Mouse (Mus musculus) limb, embryonic 11.5 days (tissue): Measurements from ENCODE around the gene Xylb. TPM values are rescaled to one million over a fixed set of nuclear protein-coding genes. Genes with fewer than 3 reads are reported as not detected.
A peak's percentile ranks its signal among the peaks of the same experiment; 100 is the strongest.
"Not testable (repeated sequence)": the region's sequence is repeated elsewhere in the genome, so short reads cannot be mapped to it uniquely, and the experiment has no call there.

Experiments
- ATAC-seq: fragments of 200-750 bp; cut with Nextera tagmentation; 2 replicates; pipeline ENCODE4 v1.8.0; 2017; ENCODE audit warnings: low read depth; ENCODE audit not compliant: insufficient number of reproducible peaks, low FRiP score, low TSS enrichment
- DNase-seq: peaks from one replicate; pipeline ENCODE4 v3.0.0-alpha.2; 2015; ENCODE audit warnings: low spot score
- H3K27ac ChIP-seq: fragments of 300-500 bp; sonication (generic); replicated peaks from 2 replicates; pipeline ENCODE4 v1.5.1; 2014; ENCODE audit warnings: low read depth, mild to moderate bottlenecking, low read length
- H3K27me3 ChIP-seq: fragments of 300-500 bp; sonication (generic); 2 replicates; pipeline ENCODE4 v1.6.1; 2014; ENCODE audit warnings: mild to moderate bottlenecking, low read length, mixed read lengths; ENCODE audit not compliant: control insufficient read depth, insufficient read depth
- H3K36me3 ChIP-seq: fragments of 300-500 bp; sonication (generic); 2 replicates; pipeline ENCODE4 v1.6.1; 2014; ENCODE audit warnings: mild to moderate bottlenecking, low read length, moderate library complexity, mixed read lengths; ENCODE audit not compliant: control insufficient read depth, insufficient read depth
- H3K4me1 ChIP-seq: fragments of 300-500 bp; sonication (generic); 2 replicates; pipeline ENCODE4 v1.6.1; 2014; ENCODE audit warnings: low read length, mixed read lengths; ENCODE audit not compliant: control insufficient read depth, insufficient read depth
- H3K4me2 ChIP-seq: fragments of 300-500 bp; sonication (generic); 2 replicates; pipeline ENCODE4 v1.6.1; 2014; ENCODE audit warnings: low read depth, mild to moderate bottlenecking, moderate library complexity; ENCODE audit not compliant: severe bottlenecking
- H3K4me3 ChIP-seq: fragments of 300-500 bp; sonication (generic); 2 replicates; pipeline ENCODE4 v1.5.1; 2014; ENCODE audit warnings: low read depth, low read length
- H3K9ac ChIP-seq: fragments of 300-500 bp; sonication (generic); 2 replicates; pipeline ENCODE4 v1.6.1; 2014; ENCODE audit warnings: mild to moderate bottlenecking, low read length
- H3K9me3 ChIP-seq: fragments of 300-500 bp; sonication (generic); 2 replicates; pipeline ENCODE4 v1.6.1; 2016; ENCODE audit warnings: low read length; ENCODE audit not compliant: control insufficient read depth
- WGBS: fragments of 180-500 bp; shearing (Covaris S2); extraction: QIAGEN DNeasy Blood & Tissue Kit; methylation state at CpG from one replicate; pipeline ENCODE4 v1.1.7; 2014; 5-methylcytosine and 5-hydroxymethylcytosine counted together
- polyA plus RNA-seq: library from polyadenylated mRNA; unstranded; fragments of >200 nt; fragmentation: Nextera tagmentation; extraction: Ambion mirVana; gene quantifications from 2 replicates; pipeline ENCODE4 v1.2.1, GENCODE M21; 2014

The Xylb gene
- polyA plus RNA-seq, 1 experiment from 2014 or later, result 12.7 TPM

DNA sequence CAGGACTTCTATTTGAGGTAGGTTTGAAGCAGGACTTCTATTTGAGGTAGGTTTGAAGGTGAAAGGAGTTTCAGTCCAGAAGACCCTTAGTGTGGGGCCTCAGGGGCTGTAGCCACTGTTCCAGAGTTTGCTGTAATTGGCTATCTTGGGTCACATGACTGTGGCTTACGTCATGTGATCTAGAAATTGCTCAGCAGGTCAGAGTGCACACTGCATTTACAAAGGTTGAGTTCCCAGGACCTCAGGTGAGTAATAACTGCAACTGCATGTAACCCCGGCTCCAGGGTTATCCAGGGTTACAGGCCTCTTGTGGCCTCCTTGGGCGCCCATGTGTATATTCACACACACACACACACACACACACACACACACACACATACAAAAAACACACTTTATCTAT lies 11.2 kb downstream of the Xylb start:
- no peak overlapping the region for H3K4me3 ChIP-seq
- ATAC-seq (no peak), DNase-seq (no peak)
- H3K4me1 ChIP-seq, result no peaks in the 10 kb centered on the region
- WGBS, result 95% methylated on average over 3 of the region's 3 CpGs
- H3K27ac ChIP-seq, result no peak overlapping the region
- H3K27me3 ChIP-seq, result no peaks in the 10 kb centered on the region
- H3K4me2 ChIP-seq, result no peak overlapping the region
- H3K9ac ChIP-seq, result no peak overlapping the region
- no peaks in the 10 kb centered on the region for H3K36me3 ChIP-seq
- no peaks in the 10 kb centered on the region for H3K9me3 ChIP-seq

DNA sequence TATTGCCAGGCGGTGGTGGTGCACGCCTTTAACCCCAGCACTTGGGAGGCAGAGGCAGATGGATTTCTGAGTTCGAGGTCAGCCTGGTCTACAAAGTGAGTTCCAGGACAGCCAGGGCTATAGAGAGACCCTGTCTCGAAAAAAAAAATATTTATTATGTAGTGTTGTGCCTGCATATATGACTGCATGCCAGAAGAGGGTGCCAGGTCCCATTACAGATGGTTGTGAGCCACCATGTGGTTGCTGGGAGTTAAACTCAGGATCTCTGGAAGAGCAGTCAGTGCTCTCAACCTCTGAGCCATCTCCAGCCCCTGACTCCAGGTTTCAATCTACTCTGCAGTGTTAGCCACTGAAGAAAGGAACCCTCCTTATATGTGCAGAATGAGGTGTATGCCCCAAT lies 13.6 kb downstream of the Xylb start:
- WGBS, result 74% methylated on average over 4 of the region's 4 CpGs
- H3K4me3 ChIP-seq, H3K9ac ChIP-seq, H3K4me1 ChIP-seq, H3K9me3 ChIP-seq, DNase-seq, H3K4me2 ChIP-seq, H3K27me3 ChIP-seq, H3K27ac ChIP-seq, ATAC-seq, H3K36me3 ChIP-seq: not testable (repeated sequence)

DNA sequence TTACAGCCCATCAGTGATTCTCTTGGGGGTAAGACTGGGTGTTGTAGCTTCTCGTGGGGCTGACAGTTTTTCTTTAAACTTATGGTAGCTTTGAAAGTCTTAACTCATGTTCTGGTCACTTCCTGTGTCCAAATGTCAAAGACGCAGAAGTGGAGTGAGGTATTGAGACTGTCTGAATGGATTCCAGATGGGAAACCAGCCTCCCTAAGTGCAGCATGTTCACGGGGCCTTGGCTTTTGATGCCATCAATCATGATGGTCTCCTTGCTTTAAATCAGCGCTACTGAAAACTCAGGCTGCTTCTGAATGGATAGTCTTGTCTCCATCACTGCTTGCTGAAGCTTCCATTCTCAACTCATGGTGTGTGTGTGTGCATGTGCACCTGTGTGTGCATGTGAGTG lies 14.1 kb downstream of the Xylb start:
- Histone ChIP-seq H3K4me3 (no peak overlapping the region), H3K9me3 (no peaks in the 10 kb centered on the region), H3K27ac (no peak overlapping the region), H3K9ac (no peak overlapping the region), H3K4me1 (no peaks in the 10 kb centered on the region), H3K4me2 (no peak overlapping the region), H3K27me3 (no peaks in the 10 kb centered on the region), H3K36me3 (no peaks in the 10 kb centered on the region)
- ATAC-seq (no peak), DNase-seq (no peak)
- 25% methylated on average over 4 of the region's 4 CpGs for WGBS

DNA sequence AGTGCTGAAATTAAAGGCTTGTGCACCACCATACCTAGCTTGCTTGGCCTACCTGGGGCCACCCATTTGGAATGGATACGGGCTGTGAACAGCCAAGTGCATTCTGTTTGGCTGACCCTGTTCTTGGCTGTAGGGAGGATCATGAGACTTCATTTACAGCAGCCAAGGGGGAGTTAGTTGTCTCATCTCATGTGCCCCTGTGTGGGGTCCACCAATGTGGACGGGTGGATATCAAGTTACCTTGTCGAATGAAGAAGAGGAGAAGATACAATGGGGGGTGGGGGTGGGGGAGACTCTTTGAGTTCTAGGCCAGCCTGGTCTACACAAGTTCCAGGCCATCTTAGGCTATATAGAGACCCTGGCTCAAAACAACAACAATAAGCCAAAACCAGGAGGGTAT lies 17.8 kb downstream of the Xylb start:
- H3K27me3 ChIP-seq, result no peaks in the 10 kb centered on the region
- no peaks in the 10 kb centered on the region for H3K4me1 ChIP-seq
- H3K36me3 ChIP-seq, result no peaks in the 10 kb centered on the region
- DNase-seq, result no peak
- H3K9me3 ChIP-seq, result no peaks in the 10 kb centered on the region
- H3K4me3 ChIP-seq, result no peak overlapping the region
- WGBS, result 72% methylated on average over 3 of the region's 3 CpGs
- H3K4me2 ChIP-seq, result no peak overlapping the region
- H3K27ac ChIP-seq, result no peak overlapping the region
- no peak for ATAC-seq
- no peak overlapping the region for H3K9ac ChIP-seq

DNA sequence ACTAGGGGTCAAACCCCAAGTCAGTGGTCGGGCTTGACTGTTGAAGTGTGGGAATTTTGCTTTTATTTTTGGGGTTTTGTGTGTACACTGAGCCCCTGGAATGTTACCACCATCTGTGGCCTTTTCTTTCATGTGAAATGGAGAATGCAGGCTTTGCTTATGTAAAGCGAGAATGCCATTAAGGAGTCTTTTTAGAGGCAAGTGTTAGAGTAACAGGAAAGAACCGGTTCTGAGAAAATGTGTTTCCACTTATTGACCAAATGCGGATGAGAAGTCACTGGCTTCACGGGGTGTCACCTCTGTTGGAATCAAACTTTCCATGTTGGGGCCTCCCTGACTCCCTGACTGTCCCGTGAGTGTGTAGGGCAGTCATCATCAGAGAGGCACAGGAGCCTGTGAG lies 18.4 kb downstream of the Xylb start:
- Histone ChIP-seq H3K4me3 (no peak overlapping the region), H3K4me2 (no peak overlapping the region), H3K27ac (0 out of 2 replicates have a peak overlapping the region, but pooled peaks have one; percentile 8), H3K9ac (no peak overlapping the region), H3K27me3 (no peaks in the 10 kb centered on the region), H3K9me3 (no peaks in the 10 kb centered on the region), H3K36me3 (no peaks in the 10 kb centered on the region), H3K4me1 (no peaks in the 10 kb centered on the region)
- no peak for DNase-seq
- WGBS, result 55% methylated on average over 6 of the region's 6 CpGs
- ATAC-seq, result no peak

DNA sequence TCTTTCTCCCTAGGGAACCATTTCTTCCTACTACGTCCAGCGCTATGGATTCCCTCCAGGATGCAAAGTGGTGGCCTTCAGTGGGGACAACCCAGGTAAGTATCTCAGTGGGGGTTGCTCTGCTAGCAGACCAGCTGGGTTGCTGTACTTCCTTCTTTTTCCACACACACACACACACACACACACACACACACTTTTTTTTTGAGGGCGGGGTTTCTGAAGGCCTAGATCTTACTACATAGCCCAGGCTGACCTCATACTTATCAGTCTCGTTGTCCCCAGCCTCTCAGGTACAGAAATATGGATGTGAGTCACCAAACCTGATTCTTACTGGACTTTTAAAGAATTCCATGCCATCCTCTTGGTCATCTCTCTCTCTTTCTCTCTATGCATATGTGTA lies 21.1 kb downstream of the Xylb start:
- no peaks in the 10 kb centered on the region for H3K27me3 ChIP-seq
- H3K4me2 ChIP-seq, result no peak overlapping the region
- ATAC-seq, result no peak
- WGBS, result 89% methylated on average over 4 of the region's 4 CpGs
- no peak overlapping the region for H3K9ac ChIP-seq
- H3K36me3 ChIP-seq, result no peaks in the 10 kb centered on the region
- H3K4me3 ChIP-seq, result no peak overlapping the region
- H3K9me3 ChIP-seq, result no peaks in the 10 kb centered on the region
- no peaks in the 10 kb centered on the region for H3K4me1 ChIP-seq
- H3K27ac ChIP-seq, result no peak overlapping the region
- DNase-seq, result no peak

DNA sequence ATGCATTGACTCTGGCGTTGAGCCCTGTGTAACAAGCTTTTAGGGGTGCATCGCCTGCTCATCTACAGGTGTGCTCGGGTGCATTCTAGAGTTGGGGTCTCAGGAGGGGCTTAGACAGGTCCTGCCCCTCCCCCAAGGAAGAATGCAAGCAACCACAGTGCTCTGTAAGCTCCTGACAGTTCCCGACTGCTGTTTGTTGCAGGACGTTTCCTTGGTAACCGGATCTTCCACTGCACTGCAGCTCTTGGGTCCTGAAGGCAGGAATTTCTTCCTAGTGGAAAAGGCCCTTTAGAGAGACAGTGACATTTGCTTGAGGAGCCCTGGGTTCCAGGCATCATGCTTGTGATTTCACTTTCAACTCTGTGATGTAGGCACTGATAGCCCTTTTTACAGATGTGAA lies 25.4 kb downstream of the Xylb start:
- WGBS, result 78% methylated on average over 6 of the region's 6 CpGs
- no peak for ATAC-seq
- no peaks in the 10 kb centered on the region for H3K4me1 ChIP-seq
- no peak for DNase-seq
- H3K4me2 ChIP-seq, result no peak overlapping the region
- H3K9me3 ChIP-seq, result no peaks in the 10 kb centered on the region
- H3K9ac ChIP-seq, result no peak overlapping the region
- no peak overlapping the region for H3K27ac ChIP-seq
- H3K27me3 ChIP-seq, result no peaks in the 10 kb centered on the region
- H3K36me3 ChIP-seq, result no peaks in the 10 kb centered on the region
- H3K4me3 ChIP-seq, result no peak overlapping the region

DNA sequence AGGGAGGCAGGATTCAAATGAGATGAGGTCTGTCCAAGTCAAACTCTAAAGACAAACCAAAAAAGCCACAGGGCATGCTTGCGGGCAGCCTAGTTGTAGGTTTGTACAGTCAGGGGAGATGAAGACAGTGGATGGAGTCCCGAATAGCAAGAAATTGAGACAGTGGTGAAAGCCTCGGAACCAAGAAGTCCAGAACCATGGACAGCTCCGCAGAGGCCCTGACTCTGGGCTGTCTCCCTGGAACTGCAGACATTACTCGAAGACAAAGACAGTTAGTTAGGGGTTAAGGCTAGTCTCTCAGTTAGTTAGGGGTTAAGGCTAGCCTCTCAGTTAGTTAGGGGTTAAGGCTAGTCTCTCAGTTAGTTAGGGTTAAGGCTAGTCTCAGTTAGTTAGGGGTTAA lies 31.8 kb downstream of the Xylb start:
- ATAC-seq, result no peak
- H3K9me3 ChIP-seq, result no peaks in the 10 kb centered on the region
- H3K4me3 ChIP-seq, result no peak overlapping the region
- 48% methylated on average over 5 of the region's 5 CpGs for WGBS
- H3K9ac ChIP-seq, result no peak overlapping the region
- H3K36me3 ChIP-seq, result no peaks in the 10 kb centered on the region; the same call in 1 of the 2 replicates
- no peaks in the 10 kb centered on the region for H3K4me1 ChIP-seq
- DNase-seq, result peak; percentile 70
- H3K27me3 ChIP-seq, result no peaks in the 10 kb centered on the region
- H3K4me2 ChIP-seq, result no peak overlapping the region
- H3K27ac ChIP-seq, result no peak overlapping the region

DNA sequence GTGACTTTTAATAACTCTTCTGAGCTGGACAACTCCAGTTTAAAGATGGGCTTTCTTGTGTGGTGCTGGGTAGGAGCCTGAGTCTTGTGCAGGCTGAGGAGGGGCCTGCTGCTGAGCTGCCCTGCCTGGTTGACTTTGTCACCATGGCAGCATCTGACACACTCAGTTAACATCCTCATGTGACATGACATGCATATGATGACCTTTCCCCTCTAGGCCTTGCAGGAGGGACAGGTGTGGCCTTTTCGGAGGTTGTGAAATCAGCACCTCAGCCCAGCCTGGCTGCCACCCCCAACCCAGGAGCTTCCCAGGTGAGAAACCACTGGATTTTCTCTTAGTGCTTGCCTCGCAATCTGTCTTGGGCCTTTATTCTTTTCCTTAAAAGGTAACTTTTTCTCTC lies 33.0 kb downstream of the Xylb start:
- no peaks in the 10 kb centered on the region; the same call in 1 of the 2 replicates for H3K36me3 ChIP-seq
- WGBS, result 84% methylated on average over 2 of the region's 2 CpGs

More for the DNA sequence above, 33.0 kb downstream of the Xylb start:
- ATAC-seq (no peak), DNase-seq (no peak)
- Histone ChIP-seq H3K27me3 (no peaks in the 10 kb centered on the region), H3K9ac (no peak overlapping the region), H3K4me2 (no peak overlapping the region), H3K27ac (no peak overlapping the region), H3K4me3 (no peak overlapping the region), H3K4me1 (no peaks in the 10 kb centered on the region), H3K9me3 (no peaks in the 10 kb centered on the region)
